Mouse (Mus musculus): ENCODE measurements around the gene Nol9.

DNA sequence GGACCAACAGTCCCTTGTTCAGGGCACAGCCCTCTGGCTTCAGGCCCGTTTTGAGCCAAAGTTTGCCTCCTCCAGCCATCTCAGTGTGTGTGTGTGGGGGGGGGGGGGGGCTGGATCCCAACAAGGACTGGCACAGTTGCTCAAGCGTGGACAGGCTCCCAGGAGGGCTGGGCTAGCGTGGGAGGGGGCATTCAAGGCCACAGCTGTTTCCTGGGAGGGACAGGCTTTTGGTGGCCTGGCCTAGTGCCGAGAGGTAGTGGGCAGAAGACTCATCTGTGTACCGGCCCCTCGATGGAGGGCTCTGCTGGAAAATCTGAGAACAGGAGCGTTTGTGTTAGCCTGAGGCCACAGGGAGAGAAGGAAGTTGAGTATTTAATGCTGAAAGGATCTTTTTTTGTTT lies 40.8 kb downstream of the Nol9 start:
- TF ChIP-seq POLR2A (IDR thresholded peaks at IDR 0.05; ENCODE audit: borderline replicate concordance, extremely low read depth, low read depth, low read length) (no peak), CTCF (IDR thresholded peaks at IDR 0.05; ENCODE audit: insufficient read depth, low read length) (no peak)
